Mouse (Mus musculus): Measurements from ENCODE around the gene Rasd1. TPM values are rescaled to one million over a fixed set of nuclear protein-coding genes. Genes with fewer than 3 reads are reported as not detected.

The Rasd1 gene
- polyA plus RNA-seq, 1 experiment = 3.7 TPM

DNA sequence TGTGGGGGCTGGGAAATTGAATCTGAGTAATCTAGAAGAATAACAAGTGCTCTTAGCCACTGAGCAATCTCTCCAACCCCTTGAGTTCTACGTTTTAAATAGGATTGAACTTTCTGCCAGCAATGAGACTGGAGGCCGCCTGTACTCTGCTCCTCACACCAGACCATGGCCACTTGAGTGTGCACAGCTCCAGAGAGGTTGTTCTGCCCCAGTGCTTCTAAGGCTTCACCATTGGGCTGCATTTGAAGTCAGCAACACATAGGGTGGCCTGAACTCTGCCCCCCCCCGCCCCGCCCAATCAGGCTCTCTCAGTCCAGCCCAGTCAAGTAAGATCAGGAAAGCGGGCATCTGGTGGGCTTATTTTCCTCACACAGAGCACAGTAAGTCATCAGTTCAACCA lies 13.1 kb upstream of the Rasd1 start:
- Histone ChIP-seq H3K4me3 (ENCODE audit: insufficient read depth, low read length) (no peak overlapping the region), H3K4me1 (ENCODE audit: control insufficient read depth, insufficient read depth, low read length) (no peaks in the 10 kb centered on the region), H3K27ac (ENCODE audit: insufficient read depth, low read length) (no peak overlapping the region)
- TF ChIP-seq POLR2A (IDR thresholded peaks at IDR 0.05; ENCODE audit: extremely low read depth, insufficient read depth, low read length) (no peak), CTCF (IDR thresholded peaks at IDR 0.05; ENCODE audit: extremely low read depth, insufficient read depth, low read length) (no peak)

GRCm38 (mm10) chr11:59975241-59975640 lies 10.5 kb upstream of the Rasd1 start:
- TF ChIP-seq CTCF (IDR thresholded peaks at IDR 0.05; ENCODE audit: extremely low read depth, insufficient read depth, low read length) (no peak), POLR2A (IDR thresholded peaks at IDR 0.05; ENCODE audit: extremely low read depth, insufficient read depth, low read length) (no peak)
- Histone ChIP-seq H3K4me1 (ENCODE audit: control insufficient read depth, insufficient read depth, low read length) (no peaks in the 10 kb centered on the region), H3K4me3 (ENCODE audit: insufficient read depth, low read length) (no peak overlapping the region), H3K27ac (ENCODE audit: insufficient read depth, low read length) (no peak overlapping the region)

DNA sequence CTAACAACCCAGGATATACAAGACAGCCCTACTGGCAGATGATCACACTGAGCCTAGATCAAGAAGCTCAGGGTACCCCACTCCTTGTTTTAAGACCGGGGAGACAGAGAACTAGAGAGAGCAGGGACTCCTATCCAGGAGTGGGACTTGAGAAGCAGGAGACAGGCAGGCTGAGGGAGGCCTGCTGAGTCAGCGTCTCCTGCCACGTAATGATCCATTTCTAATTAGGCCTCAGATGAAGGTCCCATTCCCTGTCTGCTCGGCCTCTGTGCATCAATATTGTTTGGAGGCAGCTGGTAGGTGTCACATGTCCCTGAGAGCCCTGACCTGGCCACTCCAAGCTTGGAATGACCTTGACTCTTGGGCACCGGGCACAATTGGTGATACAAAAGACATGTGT lies 8.6 kb upstream of the Rasd1 start:
- Histone ChIP-seq H3K4me3 (ENCODE audit: insufficient read depth, low read length) (no peak overlapping the region), H3K4me1 (ENCODE audit: control insufficient read depth, insufficient read depth, low read length) (no peaks in the 10 kb centered on the region), H3K27ac (ENCODE audit: insufficient read depth, low read length) (no peak overlapping the region)
- TF ChIP-seq CTCF (IDR thresholded peaks at IDR 0.05; ENCODE audit: extremely low read depth, insufficient read depth, low read length) = no peak
- TF ChIP-seq POLR2A (IDR thresholded peaks at IDR 0.05; ENCODE audit: extremely low read depth, insufficient read depth, low read length) = no peak

DNA sequence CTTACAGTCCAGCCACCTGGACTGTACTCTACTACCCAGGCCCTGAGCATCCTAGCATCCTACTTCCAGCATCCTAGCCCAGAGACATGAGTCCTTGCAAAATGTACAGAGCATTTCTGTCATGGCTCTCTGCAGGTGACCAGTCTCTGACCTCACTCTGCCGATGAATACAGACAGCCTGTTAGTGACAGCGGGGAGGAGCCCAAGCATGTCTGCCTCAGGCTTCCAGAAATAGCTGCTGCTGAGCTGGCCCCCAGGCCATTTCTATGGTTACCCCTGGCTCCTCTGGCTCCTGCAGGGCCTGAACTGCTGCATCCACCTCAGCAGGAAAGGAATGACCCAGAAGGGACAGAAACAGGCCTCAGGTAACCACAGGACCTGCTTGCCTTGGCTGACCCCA lies 6.9 kb upstream of the Rasd1 start:
- TF ChIP-seq CTCF (IDR thresholded peaks at IDR 0.05; ENCODE audit: extremely low read depth, insufficient read depth, low read length) (no peak), POLR2A (IDR thresholded peaks at IDR 0.05; ENCODE audit: extremely low read depth, insufficient read depth, low read length) (no peak)
- Histone ChIP-seq H3K27ac (ENCODE audit: insufficient read depth, low read length) (no peak overlapping the region), H3K4me3 (ENCODE audit: insufficient read depth, low read length) (no peak overlapping the region), H3K4me1 (ENCODE audit: control insufficient read depth, insufficient read depth, low read length) (no peaks in the 10 kb centered on the region)

DNA sequence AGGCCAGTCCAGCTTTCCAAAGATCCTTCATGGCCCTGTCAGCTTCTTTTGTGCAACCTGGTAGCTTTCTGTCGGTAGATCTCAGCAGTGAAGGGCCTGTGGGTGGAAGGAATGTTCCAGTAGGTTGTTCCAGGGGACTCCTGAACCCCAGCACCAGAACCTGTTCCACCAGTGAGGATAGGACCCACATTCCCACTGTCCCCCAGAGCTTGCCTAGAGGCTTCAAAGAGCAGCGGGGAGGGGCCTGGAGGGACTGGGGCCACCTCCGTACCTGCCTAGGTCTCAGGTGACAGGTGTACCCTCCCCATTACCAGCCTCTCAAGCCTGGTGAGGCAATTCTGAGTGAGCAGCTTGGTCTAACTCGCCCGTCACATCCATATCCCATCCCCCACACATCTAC lies 6.0 kb upstream of the Rasd1 start:
- H3K4me3 ChIP-seq (ENCODE audit: insufficient read depth, low read length) = no peak overlapping the region
- TF ChIP-seq CTCF (IDR thresholded peaks at IDR 0.05; ENCODE audit: extremely low read depth, insufficient read depth, low read length) (no peak), POLR2A (IDR thresholded peaks at IDR 0.05; ENCODE audit: extremely low read depth, insufficient read depth, low read length) (no peak)
- H3K27ac ChIP-seq (ENCODE audit: insufficient read depth, low read length) = no peak overlapping the region

GRCm38 (mm10) chr11:59967765-59968164 lies 3.0 kb upstream of the Rasd1 start:
- H3K4me1 ChIP-seq (ENCODE audit: control insufficient read depth, insufficient read depth, low read length) = no peaks in the 10 kb centered on the region
- H3K4me3 ChIP-seq (ENCODE audit: insufficient read depth, low read length) = no peak overlapping the region
- H3K27ac ChIP-seq (ENCODE audit: insufficient read depth, low read length) = no peak overlapping the region
- no peak for TF ChIP-seq CTCF (IDR thresholded peaks at IDR 0.05; ENCODE audit: extremely low read depth, insufficient read depth, low read length)
- no peak for TF ChIP-seq POLR2A (IDR thresholded peaks at IDR 0.05; ENCODE audit: extremely low read depth, insufficient read depth, low read length)

More for the DNA sequence above, 6.0 kb upstream of the Rasd1 start:
- no peaks in the 10 kb centered on the region for H3K4me1 ChIP-seq (ENCODE audit: control insufficient read depth, insufficient read depth, low read length)

DNA sequence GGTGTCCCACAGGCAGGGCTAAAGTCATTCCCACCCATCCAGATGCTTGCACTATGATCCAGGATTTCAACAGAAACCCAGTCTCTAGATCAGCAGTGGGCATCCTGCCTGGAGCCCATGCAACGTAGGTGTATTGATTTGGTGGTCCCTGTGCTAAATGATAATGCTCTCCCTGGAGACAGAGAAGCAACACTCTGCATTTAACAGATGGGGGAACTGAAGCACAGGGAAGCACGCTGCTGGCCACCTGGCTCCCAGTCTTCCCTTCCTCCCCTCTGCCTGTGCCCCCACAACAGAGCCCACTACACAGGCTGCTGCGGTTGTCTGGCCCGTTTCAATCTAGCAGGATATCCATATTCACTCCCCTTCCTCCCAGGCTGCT lies 1.3 kb upstream of the Rasd1 start:
- no peak overlapping the region for H3K27ac ChIP-seq (ENCODE audit: insufficient read depth, low read length)
- TF ChIP-seq POLR2A (IDR thresholded peaks at IDR 0.05; ENCODE audit: extremely low read depth, insufficient read depth, low read length) = no peak
- TF ChIP-seq CTCF (IDR thresholded peaks at IDR 0.05; ENCODE audit: extremely low read depth, insufficient read depth, low read length) = no peak

DNA sequence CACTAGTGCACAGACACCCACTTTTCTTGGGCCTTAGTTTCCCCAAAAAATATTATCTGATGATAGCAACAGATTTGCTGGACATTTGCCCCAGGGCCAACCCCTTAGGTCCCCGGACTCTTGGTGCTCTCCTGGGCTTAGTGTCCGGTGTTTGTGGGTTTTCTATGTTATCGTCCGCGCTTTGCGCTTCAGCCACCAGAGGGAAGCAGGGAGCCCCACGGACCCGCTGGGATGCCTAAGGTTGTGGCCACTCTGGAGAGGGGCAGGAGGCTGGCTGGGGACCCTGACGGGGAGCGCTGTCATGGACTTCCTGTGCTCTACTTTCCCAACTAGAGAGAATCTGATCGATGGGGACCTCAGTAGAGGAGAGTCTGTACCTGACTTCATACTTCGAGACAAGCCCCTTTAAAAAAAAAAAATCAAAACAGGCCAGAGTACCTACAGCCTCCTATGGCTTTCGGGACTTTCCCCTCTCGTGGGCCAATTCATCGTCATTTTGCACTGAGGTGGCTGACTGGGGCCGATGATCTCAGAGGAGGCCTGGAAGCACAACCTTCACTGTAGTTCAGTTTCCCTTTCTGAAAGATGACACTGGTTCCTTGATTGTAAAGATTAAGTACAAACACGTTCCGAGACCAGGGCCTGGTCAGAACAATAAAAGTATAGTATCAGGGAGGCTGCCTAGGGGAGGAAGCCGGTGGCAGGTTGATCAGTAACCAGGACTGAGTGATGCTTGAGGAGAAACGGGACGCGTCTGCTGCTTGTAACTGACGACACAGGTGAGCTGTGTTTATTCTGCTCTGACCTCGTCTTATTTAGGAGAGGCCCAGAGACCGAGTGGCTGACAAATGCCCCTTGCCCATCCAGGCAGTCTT lies 720 bp upstream of the Rasd1 start:
- Histone ChIP-seq H3K4me3 (ENCODE audit: insufficient read depth, low read length) (peak overlapping the region; percentile 35), H3K4me1 (ENCODE audit: control insufficient read depth, insufficient read depth, low read length) (peaks cover 4% of the 10 kb centered on the region), H3K27ac (ENCODE audit: insufficient read depth, low read length) (peak overlapping the region; percentile 25; the same call in 1 of the 2 replicates)
- TF ChIP-seq CTCF (IDR thresholded peaks at IDR 0.05; ENCODE audit: extremely low read depth, insufficient read depth, low read length) = peak; percentile 76
- no peak for TF ChIP-seq POLR2A (IDR thresholded peaks at IDR 0.05; ENCODE audit: extremely low read depth, insufficient read depth, low read length)

More for the DNA sequence above, 1.3 kb upstream of the Rasd1 start:
- H3K4me1 ChIP-seq (ENCODE audit: control insufficient read depth, insufficient read depth, low read length) = peaks cover 4% of the 10 kb centered on the region
- no peak overlapping the region for H3K4me3 ChIP-seq (ENCODE audit: insufficient read depth, low read length)

DNA sequence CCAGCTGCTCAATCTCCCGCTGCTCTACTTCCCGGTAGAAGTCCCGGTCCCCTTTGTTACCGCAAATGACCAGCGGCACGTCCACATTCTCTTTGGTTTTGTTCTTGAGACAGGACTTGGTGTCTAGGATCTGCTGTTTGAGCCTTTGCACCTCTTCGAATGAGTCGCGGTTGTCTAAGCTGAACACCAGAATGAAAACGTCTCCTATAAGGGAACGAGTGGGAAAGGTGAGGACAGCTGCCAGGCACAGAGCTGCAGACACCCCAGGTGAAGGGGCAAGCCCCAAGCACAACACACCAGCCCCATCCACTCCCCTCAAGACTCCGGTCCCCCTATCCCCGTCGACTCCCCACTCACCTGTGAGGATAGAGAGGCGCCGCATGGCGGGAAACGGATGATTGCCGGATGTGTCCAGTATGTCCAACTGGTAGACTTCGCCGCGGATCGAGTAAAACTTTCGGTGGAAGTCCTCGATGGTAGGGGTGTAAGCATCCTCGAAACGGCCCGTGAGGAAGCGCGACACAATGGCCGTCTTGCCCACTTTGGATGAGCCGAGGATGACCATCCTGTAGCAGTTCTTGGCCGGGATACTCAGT lies 483 bp downstream of the Rasd1 start:
- H3K4me1 ChIP-seq (ENCODE audit: control insufficient read depth, insufficient read depth, low read length) = peaks cover 4% of the 10 kb centered on the region

More for the DNA sequence above, 483 bp downstream of the Rasd1 start:
- peak overlapping the region; percentile 35 for H3K4me3 ChIP-seq (ENCODE audit: insufficient read depth, low read length)
- H3K27ac ChIP-seq (ENCODE audit: insufficient read depth, low read length) = no peak overlapping the region
- no peak for TF ChIP-seq POLR2A (IDR thresholded peaks at IDR 0.05; ENCODE audit: extremely low read depth, insufficient read depth, low read length)
- no peak for TF ChIP-seq CTCF (IDR thresholded peaks at IDR 0.05; ENCODE audit: extremely low read depth, insufficient read depth, low read length)

All from cortical plate, adult 2 months (tissue).